Mouse (Mus musculus) gastrocnemius, adult 8-10 months (tissue): ENCODE results near the gene Lcn11. TPM values are rescaled to one million over a fixed set of nuclear protein-coding genes. Genes with fewer than 3 reads are reported as not detected.

Source experiments
- DNase-seq, 2 experiments: peaks; one replicate each; pipeline ENCODE4 v3.0.0; 2022; ENCODE audit warnings: low spot score in 2 of 2
- total RNA-seq, 4 experiments: library from RNA; stranded (reverse); gene quantifications; 2 replicates each; pipeline ENCODE4 v1.2.4; 2022

Lcn11 gene
- total RNA-seq, 4 experiments from 2014 or later, result not detected

- no peak for DNase-seq
These were observed 47.9 kb downstream of the Lcn11 start for GRCm38 (mm10) chr2:25824751-25825150.

GRCm38 (mm10) chr2:25828344-25828947, 51.6 kb downstream of the Lcn11 start:
- no peak for DNase-seq

Other genes with a start within 250 kb of the Lcn11 start
- gene Traf2, start 230.1 kb upstream of the Lcn11 start, total RNA-seq, result 10 to 100 TPM; 12.0 to 18.8 (median 15.2) TPM
- 100 to 1,000 TPM; 104 to 172 (median 141) TPM for gene Edf1, start 219.2 kb upstream of the Lcn11 start, total RNA-seq
- gene Mamdc4, start 202.2 kb upstream of the Lcn11 start, total RNA-seq, result under 1 TPM; 0.19 to 0.46 (median 0.33) TPM
- 10 to 100 TPM; 62.8 to 69.7 (median 65.5) TPM for gene Phpt1, start 201.8 kb upstream of the Lcn11 start, total RNA-seq
- gene Ajm1, start 195.3 kb upstream of the Lcn11 start, total RNA-seq, result under 1 TPM; 0.13 to 0.20 (median 0.16) TPM
- 10 to 100 TPM; 83.3 to 94.6 (median 89.3) TPM for gene Rabl6, start 168.5 kb upstream of the Lcn11 start, total RNA-seq
- gene Ccdc183, start 159.3 kb upstream of the Lcn11 start, total RNA-seq, result not detected
- gene Tmem141, start 155.0 kb upstream of the Lcn11 start, total RNA-seq, result 10 to 100 TPM; 14.9 to 22.8 (median 17.3) TPM
- gene Fcna, start 149.0 kb upstream of the Lcn11 start, total RNA-seq, result 1 to 10 TPM in 3 of 4 experiments, under 1 TPM in 1; 0.41 to 4.2 (median 1.9) TPM
- 1 to 10 TPM; 3.5 to 8.6 (median 5.2) TPM for gene Lcn8, start 123.9 kb upstream of the Lcn11 start, total RNA-seq
- not detected for gene Lcn5, start 119.1 kb upstream of the Lcn11 start, total RNA-seq
- gene Lcn6, start 100.2 kb upstream of the Lcn11 start, total RNA-seq, result not detected
- gene Lcn10, start 94.3 kb upstream of the Lcn11 start, total RNA-seq, result not detected
- not detected for gene Obp2a, start 77.0 kb upstream of the Lcn11 start, total RNA-seq
- 10 to 100 TPM; 18.7 to 22.3 (median 20.6) TPM for gene Bmyc, start 70.3 kb upstream of the Lcn11 start, total RNA-seq
- not detected for gene Obp2b, start 40.0 kb upstream of the Lcn11 start, total RNA-seq
- not detected for gene Lcn3, start 11.4 kb upstream of the Lcn11 start, total RNA-seq
- gene Gm13539, start 5.2 kb downstream of the Lcn11 start, total RNA-seq, result not detected
- gene Glt6d1, start 38.8 kb downstream of the Lcn11 start, total RNA-seq, result not detected
- gene Lcn9, start 46.1 kb downstream of the Lcn11 start, total RNA-seq, result not detected
- gene Sohlh1, start 70.2 kb downstream of the Lcn11 start, total RNA-seq, result not detected
- under 1 TPM in 3 of 4 experiments, not detected in 1; 0.10 to 0.31 (median 0.24) TPM for gene Kcnt1, start 86.7 kb downstream of the Lcn11 start, total RNA-seq
- 10 to 100 TPM; 49.2 to 59.3 (median 51.8) TPM for gene Camsap1, start 206.3 kb downstream of the Lcn11 start, total RNA-seq
- 100 to 1,000 TPM; 223 to 283 (median 240) TPM for gene Ubac1, start 244.7 kb downstream of the Lcn11 start, total RNA-seq